Mouse (Mus musculus): Measurements from ENCODE around the gene Cox11. TPM values are rescaled to one million over a fixed set of nuclear protein-coding genes. Genes with fewer than 3 reads are reported as not detected.

Gene Cox11
- polyA plus RNA-seq, 1 experiment = 11.5 TPM

DNA sequence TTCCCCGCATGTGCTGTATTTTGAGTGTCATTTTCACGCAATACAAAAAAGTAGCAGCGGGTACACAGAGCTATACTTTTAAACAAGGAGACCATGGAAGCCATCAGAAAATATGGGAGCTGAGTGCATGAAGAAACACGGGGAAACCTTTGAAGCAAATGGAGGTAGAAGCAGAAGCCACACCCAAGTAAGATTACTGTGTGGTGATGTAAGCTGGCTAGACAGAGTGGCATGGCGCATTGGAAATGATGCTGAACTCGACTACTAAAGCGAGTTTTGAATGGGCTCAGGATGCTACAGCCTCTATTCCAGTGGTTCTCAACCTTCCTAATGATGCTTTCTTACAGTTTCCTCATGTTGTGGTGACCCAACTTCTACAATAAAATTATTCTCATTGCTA, 39.1 kb downstream of the Cox11 start:
- no peaks in the 10 kb centered on the region for H3K36me3 ChIP-seq (ENCODE audit: control insufficient read depth, insufficient read depth)
- H3ac ChIP-seq (ENCODE audit: control insufficient read depth, insufficient read length, low read depth) = no peak overlapping the region
- H3K79me2 ChIP-seq (ENCODE audit: control insufficient read depth, insufficient read depth) = no peaks in the 10 kb centered on the region
- no peak for TF ChIP-seq USF1 (IDR thresholded peaks at IDR 0.05; ENCODE audit: low read depth)
- TF ChIP-seq CEBPB (IDR thresholded peaks at IDR 0.05; ENCODE audit: low read depth) = no peak
- no peak for TF ChIP-seq MYOD1 (IDR thresholded peaks at IDR 0.05; ENCODE audit: control insufficient read depth, insufficient read length, low read depth)
- no peak for TF ChIP-seq FOSL1 (IDR thresholded peaks at IDR 0.05; ENCODE audit: insufficient read depth, low read length, poor library complexity, severe bottlenecking)
- TF ChIP-seq MAX (IDR thresholded peaks at IDR 0.05) = no peak
- no peak for TF ChIP-seq CTCF (IDR thresholded peaks at IDR 0.05; ENCODE audit: control insufficient read depth, insufficient read depth, insufficient read length)
- no peak for TF ChIP-seq MYOG (IDR thresholded peaks at IDR 0.05; ENCODE audit: control insufficient read depth, extremely low read depth, insufficient read length)
- H3K27me3 ChIP-seq (ENCODE audit: control insufficient read depth, insufficient read depth, insufficient read length) = no peaks in the 10 kb centered on the region
- no peaks in the 10 kb centered on the region for H3K79me3 ChIP-seq (ENCODE audit: low read depth)
- no peak overlapping the region for H3K4me3 ChIP-seq (ENCODE audit: insufficient read depth, poor library complexity, severe bottlenecking)

DNA sequence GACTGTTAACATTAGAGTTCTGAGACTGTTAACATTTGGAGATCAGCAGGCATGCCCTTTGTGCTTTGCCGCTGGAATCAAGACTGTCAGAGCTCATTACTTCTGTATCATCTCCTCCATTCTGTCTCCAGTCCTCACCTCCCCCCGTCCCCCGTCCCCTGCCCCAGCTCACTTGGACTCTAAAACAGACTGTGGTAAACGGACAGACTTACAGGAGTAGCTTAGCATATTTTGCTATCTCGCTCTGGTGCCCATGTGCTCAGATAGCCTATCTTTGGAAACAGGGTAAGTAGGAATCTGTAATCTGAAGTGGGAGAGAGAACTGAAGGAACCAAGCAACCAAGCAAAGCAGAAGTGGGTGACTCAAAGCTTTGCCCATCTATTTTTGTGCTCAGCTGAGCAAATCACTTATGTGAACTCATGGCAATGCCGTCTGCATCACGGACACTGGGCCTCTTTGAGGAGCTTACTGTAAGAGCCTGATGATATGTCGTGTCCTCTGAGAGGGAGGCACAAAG, 39.9 kb downstream of the Cox11 start:
- H3K79me2 ChIP-seq (ENCODE audit: control insufficient read depth, insufficient read depth) = no peaks in the 10 kb centered on the region
- no peaks in the 10 kb centered on the region for H3K79me3 ChIP-seq (ENCODE audit: low read depth)
- no peak overlapping the region for H3ac ChIP-seq (ENCODE audit: control insufficient read depth, insufficient read length, low read depth)
- H3K27me3 ChIP-seq (ENCODE audit: control insufficient read depth, insufficient read depth, insufficient read length) = no peaks in the 10 kb centered on the region
- TF ChIP-seq MAX (IDR thresholded peaks at IDR 0.05) (no peak), FOSL1 (IDR thresholded peaks at IDR 0.05; ENCODE audit: insufficient read depth, low read length, poor library complexity, severe bottlenecking) (no peak), USF1 (IDR thresholded peaks at IDR 0.05; ENCODE audit: low read depth) (no peak), CTCF (IDR thresholded peaks at IDR 0.05; ENCODE audit: control insufficient read depth, insufficient read depth, insufficient read length) (no peak), MYOD1 (IDR thresholded peaks at IDR 0.05; ENCODE audit: control insufficient read depth, insufficient read length, low read depth) (no peak), CEBPB (IDR thresholded peaks at IDR 0.05; ENCODE audit: low read depth) (no peak), MYOG (IDR thresholded peaks at IDR 0.05; ENCODE audit: control insufficient read depth, extremely low read depth, insufficient read length) (no peak)
- H3K4me3 ChIP-seq (ENCODE audit: insufficient read depth, poor library complexity, severe bottlenecking) = no peak overlapping the region
- H3K36me3 ChIP-seq (ENCODE audit: control insufficient read depth, insufficient read depth) = no peaks in the 10 kb centered on the region

DNA sequence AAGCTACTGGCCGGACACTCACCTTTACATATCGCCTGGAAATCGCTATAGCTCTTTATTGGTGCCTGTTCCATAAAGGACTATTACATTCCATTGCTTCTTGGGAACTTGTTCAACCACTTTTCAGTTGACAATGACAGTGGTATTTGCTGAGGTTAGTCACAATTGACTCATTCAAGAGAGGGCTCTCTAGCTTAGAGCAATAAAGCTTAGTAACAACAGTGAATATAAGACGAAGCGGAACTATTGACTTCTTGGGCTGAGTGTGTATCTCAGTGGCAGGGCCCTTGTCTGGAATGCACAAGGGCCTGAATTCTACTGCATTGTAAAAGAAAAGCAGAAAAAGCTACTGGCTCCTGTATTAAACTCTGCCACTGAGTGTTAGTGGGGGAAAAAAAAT, 40.6 kb downstream of the Cox11 start:
- TF ChIP-seq USF1 (IDR thresholded peaks at IDR 0.05; ENCODE audit: low read depth) = no peak
- H3K36me3 ChIP-seq (ENCODE audit: control insufficient read depth, insufficient read depth) = no peaks in the 10 kb centered on the region
- H3K79me2 ChIP-seq (ENCODE audit: control insufficient read depth, insufficient read depth) = no peaks in the 10 kb centered on the region
- no peak overlapping the region for H3K4me3 ChIP-seq (ENCODE audit: insufficient read depth, poor library complexity, severe bottlenecking)
- no peaks in the 10 kb centered on the region for H3K27me3 ChIP-seq (ENCODE audit: control insufficient read depth, insufficient read depth, insufficient read length)
- H3K79me3 ChIP-seq (ENCODE audit: low read depth) = no peaks in the 10 kb centered on the region
- no peak overlapping the region for H3ac ChIP-seq (ENCODE audit: control insufficient read depth, insufficient read length, low read depth)

DNA sequence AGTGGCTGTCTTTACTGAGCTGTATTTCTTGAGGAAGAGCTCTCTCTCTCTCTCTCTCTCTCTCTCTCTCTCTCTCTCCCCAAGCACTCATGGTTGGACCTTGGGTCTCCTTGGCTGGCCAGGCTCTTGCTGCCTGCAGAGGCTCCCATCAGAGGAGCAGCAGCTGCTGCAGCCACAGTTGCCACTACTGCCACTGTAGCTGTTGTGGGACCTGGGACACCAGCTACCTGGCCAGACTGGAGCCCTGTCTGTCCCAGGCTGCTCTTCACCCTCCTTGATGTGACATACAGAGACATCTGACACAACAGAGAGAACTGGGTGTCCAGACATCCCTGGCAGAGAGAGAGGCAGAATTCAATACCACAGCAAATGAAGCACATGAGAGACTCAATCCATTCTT, 43.2 kb downstream of the Cox11 start:
- Histone ChIP-seq H3K4me3 (ENCODE audit: insufficient read depth, poor library complexity, severe bottlenecking) (no peak overlapping the region), H3K79me3 (ENCODE audit: low read depth) (no peaks in the 10 kb centered on the region)
- no peak for TF ChIP-seq MAX (IDR thresholded peaks at IDR 0.05)
- no peak for TF ChIP-seq MYOD1 (IDR thresholded peaks at IDR 0.05; ENCODE audit: control insufficient read depth, insufficient read length, low read depth)
- no peak for TF ChIP-seq CEBPB (IDR thresholded peaks at IDR 0.05; ENCODE audit: low read depth)
- TF ChIP-seq MYOG (IDR thresholded peaks at IDR 0.05; ENCODE audit: control insufficient read depth, extremely low read depth, insufficient read length) = no peak
- no peak for TF ChIP-seq USF1 (IDR thresholded peaks at IDR 0.05; ENCODE audit: low read depth)
- no peak for TF ChIP-seq CTCF (IDR thresholded peaks at IDR 0.05; ENCODE audit: control insufficient read depth, insufficient read depth, insufficient read length)
- no peak for TF ChIP-seq FOSL1 (IDR thresholded peaks at IDR 0.05; ENCODE audit: insufficient read depth, low read length, poor library complexity, severe bottlenecking)

DNA sequence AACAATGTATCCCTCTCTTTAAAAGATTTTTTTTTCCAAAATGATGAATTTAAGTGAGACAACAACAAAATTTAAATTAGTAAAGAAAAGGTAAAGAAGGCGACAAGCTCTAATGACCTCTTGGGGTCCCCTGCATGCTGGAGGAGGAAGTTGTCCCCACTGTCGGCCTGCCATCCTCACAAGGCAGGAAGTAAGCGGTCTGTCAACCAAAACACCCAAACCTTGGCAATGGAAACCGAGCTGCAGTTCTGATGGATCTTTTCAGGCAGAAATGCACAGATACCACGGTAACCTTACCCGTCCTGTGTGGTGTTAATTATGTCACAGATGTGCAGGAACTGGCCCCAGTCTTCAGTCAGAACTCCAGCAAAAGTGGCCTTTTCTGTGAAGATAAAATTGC, 46.8 kb downstream of the Cox11 start:
- H3K79me3 ChIP-seq (ENCODE audit: low read depth) = no peaks in the 10 kb centered on the region
- H3K79me2 ChIP-seq (ENCODE audit: control insufficient read depth, insufficient read depth) = no peaks in the 10 kb centered on the region
- no peak for TF ChIP-seq CTCF (IDR thresholded peaks at IDR 0.05; ENCODE audit: control insufficient read depth, insufficient read depth, insufficient read length)
- TF ChIP-seq MAX (IDR thresholded peaks at IDR 0.05) = no peak
- no peak for TF ChIP-seq USF1 (IDR thresholded peaks at IDR 0.05; ENCODE audit: low read depth)
- no peak for TF ChIP-seq MYOG (IDR thresholded peaks at IDR 0.05; ENCODE audit: control insufficient read depth, extremely low read depth, insufficient read length)
- H3K27me3 ChIP-seq (ENCODE audit: control insufficient read depth, insufficient read depth, insufficient read length) = no peaks in the 10 kb centered on the region
- H3ac ChIP-seq (ENCODE audit: control insufficient read depth, insufficient read length, low read depth) = no peak overlapping the region
- no peak overlapping the region for H3K4me3 ChIP-seq (ENCODE audit: insufficient read depth, poor library complexity, severe bottlenecking)
- H3K36me3 ChIP-seq (ENCODE audit: control insufficient read depth, insufficient read depth) = no peaks in the 10 kb centered on the region

More for the DNA sequence above, 43.2 kb downstream of the Cox11 start:
- Histone ChIP-seq H3ac (ENCODE audit: control insufficient read depth, insufficient read length, low read depth) (no peak overlapping the region), H3K79me2 (ENCODE audit: control insufficient read depth, insufficient read depth) (no peaks in the 10 kb centered on the region), H3K36me3 (ENCODE audit: control insufficient read depth, insufficient read depth) (no peaks in the 10 kb centered on the region), H3K27me3 (ENCODE audit: control insufficient read depth, insufficient read depth, insufficient read length) (no peaks in the 10 kb centered on the region)

DNA sequence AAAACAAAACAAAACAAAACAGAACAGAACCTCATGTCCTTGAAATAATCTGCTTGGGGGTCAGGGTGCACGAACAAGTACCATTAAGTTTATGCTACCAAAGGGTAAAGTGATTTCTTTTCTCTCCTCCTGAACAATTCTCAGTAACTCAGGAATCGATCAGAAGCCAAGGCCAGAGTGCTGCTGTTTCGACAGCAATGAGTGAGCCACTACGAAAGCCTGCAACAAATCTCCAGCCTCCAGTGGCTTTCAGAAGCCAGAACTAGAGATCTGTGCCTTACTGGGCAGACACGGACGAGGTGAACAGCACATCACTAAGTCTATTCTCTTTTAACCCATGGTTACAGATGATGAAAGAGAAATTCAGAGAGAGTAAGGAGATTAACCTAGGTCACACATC, 47.2 kb downstream of the Cox11 start:
- H3K79me2 ChIP-seq (ENCODE audit: control insufficient read depth, insufficient read depth) = no peaks in the 10 kb centered on the region
- H3K27me3 ChIP-seq (ENCODE audit: control insufficient read depth, insufficient read depth, insufficient read length) = no peaks in the 10 kb centered on the region
- H3K36me3 ChIP-seq (ENCODE audit: control insufficient read depth, insufficient read depth) = no peaks in the 10 kb centered on the region
- no peak overlapping the region for H3ac ChIP-seq (ENCODE audit: control insufficient read depth, insufficient read length, low read depth)
- no peak for TF ChIP-seq FOSL1 (IDR thresholded peaks at IDR 0.05; ENCODE audit: insufficient read depth, low read length, poor library complexity, severe bottlenecking)
- TF ChIP-seq USF1 (IDR thresholded peaks at IDR 0.05; ENCODE audit: low read depth) = no peak
- TF ChIP-seq MYOD1 (IDR thresholded peaks at IDR 0.05; ENCODE audit: control insufficient read depth, insufficient read length, low read depth) = no peak
- no peak for TF ChIP-seq MAX (IDR thresholded peaks at IDR 0.05)
- no peak for TF ChIP-seq CTCF (IDR thresholded peaks at IDR 0.05; ENCODE audit: control insufficient read depth, insufficient read depth, insufficient read length)
- no peak for TF ChIP-seq MYOG (IDR thresholded peaks at IDR 0.05; ENCODE audit: control insufficient read depth, extremely low read depth, insufficient read length)
- TF ChIP-seq CEBPB (IDR thresholded peaks at IDR 0.05; ENCODE audit: low read depth) = no peak
- no peaks in the 10 kb centered on the region for H3K79me3 ChIP-seq (ENCODE audit: low read depth)
- no peak overlapping the region for H3K4me3 ChIP-seq (ENCODE audit: insufficient read depth, poor library complexity, severe bottlenecking)
